Mouse (Mus musculus): ENCODE data around the gene Ugt1a6a.
"Not testable (repeated sequence)": the region's sequence is repeated elsewhere in the genome, so short reads cannot be mapped to it uniquely, and the experiment has no call there.

Gene Ugt1a6a

DNA sequence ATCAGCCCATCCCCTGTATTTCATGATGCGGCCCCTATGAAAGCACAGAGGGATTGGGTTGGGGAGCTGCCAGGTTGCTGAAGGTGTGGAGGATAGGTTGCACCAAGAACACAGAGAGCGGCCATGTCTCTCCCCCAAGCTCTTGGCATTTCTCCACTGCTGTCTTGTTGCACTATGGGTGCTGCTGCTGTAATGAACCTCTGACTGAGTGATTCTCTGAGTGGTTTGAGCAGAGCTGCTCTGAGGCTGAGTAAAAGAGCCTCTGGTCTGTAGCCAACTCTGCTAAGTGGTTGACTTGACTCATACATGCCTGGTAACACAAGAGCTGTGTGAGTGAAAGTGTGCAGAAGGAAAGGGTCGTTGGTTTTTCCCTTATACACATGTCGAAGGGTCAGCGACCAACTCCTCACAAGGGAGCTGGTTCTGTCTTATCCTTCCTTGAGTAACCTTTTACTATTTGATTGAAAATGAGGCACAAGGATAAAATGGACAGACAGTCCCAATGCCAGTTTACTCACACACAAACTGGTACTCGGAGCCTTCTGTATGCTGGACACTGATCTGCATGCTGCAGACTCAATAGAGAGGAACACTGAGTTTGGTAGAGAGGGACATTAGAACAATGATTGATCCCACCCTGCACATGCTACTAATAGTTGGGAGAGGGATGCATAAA, 758 bp downstream of the Ugt1a6a start:
- not testable (repeated sequence) for DNase-seq (ENCODE audit: low read depth, low spot score)

DNA sequence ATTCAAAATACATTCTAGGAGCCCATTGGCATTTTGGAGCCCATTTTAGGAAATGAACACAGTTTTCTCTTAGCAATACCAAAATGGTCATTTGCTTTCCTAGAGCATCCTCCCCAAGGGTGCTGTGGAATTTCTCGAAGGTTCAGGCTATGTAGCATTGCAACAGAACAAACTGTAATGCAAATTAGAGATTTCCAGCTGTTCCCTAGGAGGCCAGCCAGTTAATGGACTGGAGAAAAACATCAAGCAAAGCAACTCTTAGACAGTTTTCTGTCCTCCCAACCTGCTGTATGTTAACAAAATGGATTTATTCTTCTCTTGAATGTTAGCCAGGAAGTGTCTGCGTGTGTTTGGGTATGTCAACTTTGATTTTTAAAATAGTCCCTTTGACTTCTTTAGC, 2.0 kb downstream of the Ugt1a6a start:
- DNase-seq (ENCODE audit: low read depth, low spot score) = no peak

DNA sequence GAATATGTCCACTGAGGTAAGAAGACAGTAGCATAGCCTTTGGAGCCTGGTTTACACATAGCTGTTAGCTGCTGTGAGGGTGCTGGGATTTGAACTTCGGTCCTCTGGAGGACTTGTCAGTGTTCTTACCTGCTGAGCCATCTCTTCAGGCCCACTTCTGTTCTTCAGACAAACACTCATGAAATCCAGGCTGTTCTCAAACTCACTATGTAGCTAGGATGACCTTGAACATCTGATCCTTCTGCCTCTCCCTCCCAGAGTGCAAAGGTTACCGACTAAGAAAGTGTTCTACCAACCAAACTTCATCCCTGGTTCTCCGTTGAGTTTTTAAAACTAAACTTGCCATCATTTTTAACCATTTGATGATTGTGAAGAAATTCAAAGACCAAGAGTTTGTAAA, 2.7 kb downstream of the Ugt1a6a start:
- no peak for DNase-seq (ENCODE audit: low read depth, low spot score)

DNA sequence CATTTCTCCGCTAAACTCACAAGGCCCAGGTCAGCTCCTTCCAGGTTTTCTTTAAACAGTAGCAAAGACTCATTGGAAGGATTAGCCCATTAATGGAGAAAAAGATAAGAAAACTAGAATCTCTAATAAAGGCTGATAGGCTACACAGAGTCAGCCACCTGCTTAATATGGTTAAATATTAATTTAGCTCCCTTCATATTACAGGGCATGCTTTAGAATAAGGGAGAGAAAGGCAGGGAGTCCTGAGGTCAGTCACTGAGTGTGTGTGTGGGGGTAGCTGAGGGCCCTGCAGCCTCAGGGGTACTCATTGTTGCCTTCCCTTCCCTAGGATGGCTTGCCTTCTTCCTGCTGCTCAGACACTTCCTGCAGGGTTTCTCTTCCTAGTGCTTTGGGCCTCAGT, 3.5 kb downstream of the Ugt1a6a start:
- no peak for DNase-seq (ENCODE audit: low read depth, low spot score)

DNA sequence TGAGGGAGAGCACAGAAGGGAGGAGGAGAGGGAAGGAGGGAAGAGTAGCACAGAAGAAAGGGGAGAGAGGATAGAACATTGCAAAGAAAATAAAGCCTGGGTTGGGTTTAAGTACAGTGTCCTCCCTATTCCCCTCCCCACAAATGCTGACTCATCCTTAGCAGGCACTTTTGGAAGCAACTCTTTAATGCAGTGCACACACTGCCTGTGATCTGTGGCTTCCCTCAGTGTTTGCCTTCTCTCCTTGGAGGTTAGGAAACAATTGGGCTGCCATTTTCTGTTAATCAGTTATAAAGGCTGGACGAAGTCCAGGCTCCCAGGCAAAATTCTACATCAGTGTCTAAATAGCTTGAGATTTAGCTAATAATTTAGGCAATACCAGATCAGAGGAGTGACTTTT, 5.9 kb downstream of the Ugt1a6a start:
- not testable (repeated sequence) for DNase-seq (ENCODE audit: low read depth, low spot score)

DNA sequence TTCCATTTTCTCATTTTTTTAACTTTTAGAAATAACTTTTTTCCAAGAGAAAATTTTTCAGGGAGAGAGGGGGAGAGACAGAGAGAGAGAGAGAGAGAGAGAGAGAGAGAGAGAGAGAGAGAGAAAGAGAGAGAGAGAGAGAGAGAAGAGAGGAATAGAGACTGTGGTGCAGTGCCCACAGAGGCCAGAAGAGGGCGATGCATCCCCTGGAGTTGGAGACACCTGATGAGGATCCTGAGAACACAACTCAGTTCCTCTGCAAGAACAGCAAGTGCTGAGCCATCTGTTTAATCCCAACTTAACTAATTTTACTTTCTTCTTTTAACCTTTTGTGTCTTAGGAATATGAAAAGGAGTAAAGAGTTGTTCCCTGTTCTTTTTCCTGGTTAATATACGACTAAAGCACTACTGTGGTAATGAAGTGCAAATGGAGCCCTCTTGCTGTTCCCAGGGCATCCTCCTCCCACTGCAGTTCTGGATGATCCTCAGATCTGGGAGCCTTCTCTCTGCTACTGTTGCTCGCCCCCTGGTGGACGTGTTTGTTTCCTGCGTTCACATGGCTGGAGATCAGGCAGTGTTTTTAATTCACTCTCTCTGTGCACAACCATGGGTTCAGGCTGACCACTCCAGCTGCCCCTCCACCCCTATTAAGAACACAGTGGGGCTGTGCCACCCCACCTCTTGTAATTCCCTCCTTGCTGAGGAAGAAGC, 9.5 kb downstream of the Ugt1a6a start:
- peak; percentile 58 for DNase-seq (ENCODE audit: low read depth, low spot score)

DNA sequence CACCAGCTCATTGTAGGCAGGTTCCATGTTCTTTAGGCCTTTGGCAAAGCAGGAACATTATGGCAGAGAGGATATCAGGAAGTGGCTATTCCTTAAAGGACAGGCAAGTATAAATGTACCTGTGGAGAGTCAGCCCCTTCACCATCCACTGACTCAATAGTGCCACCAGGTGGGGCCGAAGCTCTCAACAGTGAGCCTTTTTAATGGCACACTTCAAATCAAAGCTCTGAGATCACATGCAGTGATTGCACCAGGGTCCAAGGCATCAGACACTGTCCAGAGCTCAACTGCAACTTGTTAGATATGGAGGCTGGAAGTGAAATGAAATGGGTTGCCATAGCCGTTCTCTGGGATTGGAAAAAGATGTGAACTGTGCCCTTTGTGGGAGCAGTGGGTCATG, 10.7 kb downstream of the Ugt1a6a start:
- DNase-seq (ENCODE audit: low read depth, low spot score) = not testable (repeated sequence)

DNA sequence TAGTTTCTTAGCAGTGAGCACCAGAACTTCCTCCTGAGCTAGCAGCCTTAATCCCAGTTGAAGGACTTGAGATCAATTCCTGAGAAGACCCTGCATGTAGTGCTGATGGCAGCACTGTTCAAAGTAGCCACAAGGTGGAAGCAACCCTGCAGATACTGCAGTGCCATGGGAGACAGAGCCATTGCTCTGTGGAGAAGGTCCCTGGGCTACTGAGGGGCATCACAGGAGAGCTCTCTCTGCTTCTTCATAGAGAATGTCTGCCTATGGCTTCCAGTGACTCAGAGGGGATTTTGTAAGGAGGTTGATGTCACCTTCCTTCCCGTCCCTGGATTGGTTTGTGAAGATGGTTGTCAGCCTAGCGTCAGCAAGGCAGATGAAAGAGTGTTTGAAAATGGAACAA, 15.5 kb downstream of the Ugt1a6a start:
- DNase-seq (ENCODE audit: low read depth, low spot score) = not testable (repeated sequence)

DNA sequence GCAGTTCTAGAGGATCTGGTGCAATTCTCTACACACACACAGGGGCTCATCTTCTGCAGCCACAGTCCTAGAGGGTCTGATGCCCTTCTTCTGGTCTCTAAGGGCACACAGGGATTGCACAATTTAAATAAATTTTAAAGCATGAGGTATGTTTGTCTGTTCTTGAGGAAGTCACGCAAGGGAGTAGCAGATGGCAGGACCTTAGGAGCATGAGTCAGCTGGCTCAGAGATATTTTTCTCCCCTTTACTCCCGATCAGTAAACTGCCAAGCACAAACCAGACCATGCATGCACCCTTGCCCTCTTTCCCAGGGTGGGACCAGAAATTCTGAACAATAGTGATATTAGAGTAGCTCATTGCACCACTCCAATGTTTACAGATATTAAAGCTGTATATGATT, 23.8 kb downstream of the Ugt1a6a start:
- DNase-seq (ENCODE audit: low read depth, low spot score) = peak; percentile 60

DNA sequence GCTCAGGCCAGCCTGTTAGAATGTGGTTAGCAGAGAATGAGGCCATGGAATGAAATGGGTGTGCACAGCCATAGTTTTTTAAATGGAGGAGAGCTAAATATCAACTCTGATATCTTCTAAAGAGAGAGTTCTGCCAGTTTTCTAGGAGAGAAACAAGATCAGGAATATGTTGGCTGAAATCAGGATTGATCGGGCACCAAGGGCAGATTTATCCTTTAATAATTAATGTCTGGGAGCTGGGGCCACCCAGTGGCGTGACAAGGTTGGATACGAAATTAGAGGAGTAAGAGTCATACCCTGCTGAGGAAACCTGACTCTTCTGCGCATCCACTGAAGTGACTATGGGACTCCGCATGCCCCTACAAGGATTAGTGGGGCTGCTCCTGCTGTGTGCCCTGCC, 31.1 kb downstream of the Ugt1a6a start, which contains the start of gene Ugt1a5:
Gene Ugt1a5 (plus strand): TSS at position 302 of the 400 bp plus-strand sequence.
- DNase-seq (ENCODE audit: low read depth, low spot score) = no peak

DNA sequence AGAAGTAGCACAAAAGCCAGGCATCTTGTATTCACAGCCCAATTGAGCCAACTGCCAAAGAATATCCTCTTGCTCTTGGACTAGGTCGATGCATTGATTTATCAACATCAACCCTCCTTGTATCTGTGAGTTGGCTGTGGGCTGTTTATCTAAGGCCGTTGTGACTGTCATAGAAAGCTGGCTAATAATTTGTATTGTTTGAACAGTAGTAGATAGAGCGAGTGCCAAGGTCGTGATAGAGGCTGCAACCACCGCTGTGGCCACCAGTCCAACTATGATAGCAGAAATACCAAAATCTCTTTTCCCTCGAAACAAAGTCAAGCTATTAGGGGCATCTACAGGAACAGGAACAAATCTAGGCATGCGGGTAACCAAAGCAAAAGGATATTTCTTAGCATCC, 37.6 kb downstream of the Ugt1a6a start:
- DNase-seq (ENCODE audit: low read depth, low spot score) = not testable (repeated sequence)

DNA sequence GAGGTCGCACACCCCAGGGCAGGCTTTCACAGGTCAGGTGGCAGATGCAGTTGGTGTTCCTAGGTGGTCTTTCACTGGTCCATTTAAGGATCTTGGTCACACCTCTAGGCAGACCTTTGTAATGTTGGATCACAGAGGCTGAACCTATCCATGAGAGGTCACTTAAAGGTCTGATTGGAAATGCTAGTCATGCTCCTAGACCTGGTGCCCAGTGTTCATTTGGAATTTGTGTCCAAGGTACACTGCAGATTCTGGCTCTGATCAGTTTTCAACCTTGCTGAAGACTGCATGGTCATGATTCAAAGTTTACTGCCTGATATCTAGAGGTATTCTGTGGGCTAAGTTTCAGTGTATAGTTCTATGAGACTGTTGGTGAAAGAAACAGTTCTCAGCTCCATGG, 45.0 kb downstream of the Ugt1a6a start:
- no peak for DNase-seq (ENCODE audit: low read depth, low spot score)

DNA sequence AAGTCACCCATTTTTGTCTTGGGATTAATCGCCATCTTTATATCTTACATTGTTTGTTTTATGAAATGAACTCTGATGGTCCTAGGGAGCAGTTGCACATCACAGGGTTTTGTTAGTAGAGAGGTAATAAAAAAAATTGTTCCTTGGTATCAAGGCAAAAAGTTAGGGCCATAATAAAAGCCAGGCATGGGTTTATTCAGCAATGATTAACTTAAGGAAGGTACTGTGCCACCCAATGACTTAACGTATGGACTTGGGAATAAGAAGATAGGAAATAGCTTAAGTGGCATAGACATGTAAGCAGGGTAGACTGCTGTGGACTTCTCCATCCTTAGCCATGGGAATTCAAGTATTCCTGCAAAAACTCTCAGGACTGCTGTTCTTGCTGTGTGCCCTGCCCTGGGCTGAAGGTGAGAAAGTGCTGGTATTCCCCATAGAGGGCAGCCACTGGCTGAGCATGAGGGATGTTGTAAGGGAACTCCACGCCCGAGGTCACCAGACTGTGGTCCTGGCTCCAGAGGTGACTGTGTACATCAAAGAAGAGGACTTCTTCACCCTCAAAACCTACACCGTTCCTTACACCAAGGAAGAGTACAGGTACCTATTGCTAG, 51.8 kb downstream of the Ugt1a6a start:
- no peak for DNase-seq (ENCODE audit: low read depth, low spot score)

DNA sequence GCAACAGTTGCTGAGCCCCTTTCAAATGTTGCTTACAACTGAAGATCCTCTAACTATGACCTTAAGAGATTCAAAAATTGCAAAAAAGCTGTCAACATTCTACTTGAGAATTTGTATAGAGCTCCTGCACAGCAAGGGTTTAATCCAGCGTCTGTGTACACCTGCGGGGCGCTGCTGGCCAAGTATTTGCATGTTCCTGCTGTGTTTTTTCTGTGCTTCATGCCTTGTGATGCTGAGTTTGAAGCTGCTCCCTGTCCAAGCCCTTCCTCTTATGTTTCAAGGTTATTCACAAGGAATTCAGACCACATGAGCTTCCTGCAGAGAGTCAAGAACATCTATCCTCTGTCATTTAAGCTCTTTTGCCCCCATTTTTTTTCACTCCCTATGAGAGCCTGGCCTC, 57.5 kb downstream of the Ugt1a6a start:
- no peak for DNase-seq (ENCODE audit: low read depth, low spot score)

DNA sequence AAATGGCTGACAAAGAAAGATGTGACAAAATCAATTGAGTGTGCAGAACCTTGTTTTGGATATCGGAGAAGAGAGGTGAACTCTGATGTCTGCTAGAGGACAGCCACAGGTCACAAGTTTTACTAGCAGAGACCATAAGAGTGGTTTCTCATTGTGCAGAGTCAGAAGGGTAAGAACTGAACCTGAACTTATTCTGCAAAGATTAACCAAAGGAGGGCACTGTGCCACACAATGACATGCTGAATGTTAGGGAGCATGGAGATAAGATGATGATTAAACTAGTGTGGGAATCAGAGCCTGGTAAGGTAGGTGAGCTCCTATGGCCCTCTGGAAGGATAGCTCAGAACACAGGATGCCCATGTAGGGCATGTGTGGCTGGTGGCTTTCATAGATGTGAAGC, 61.1 kb downstream of the Ugt1a6a start:
- no peak for DNase-seq (ENCODE audit: low read depth, low spot score)

DNA sequence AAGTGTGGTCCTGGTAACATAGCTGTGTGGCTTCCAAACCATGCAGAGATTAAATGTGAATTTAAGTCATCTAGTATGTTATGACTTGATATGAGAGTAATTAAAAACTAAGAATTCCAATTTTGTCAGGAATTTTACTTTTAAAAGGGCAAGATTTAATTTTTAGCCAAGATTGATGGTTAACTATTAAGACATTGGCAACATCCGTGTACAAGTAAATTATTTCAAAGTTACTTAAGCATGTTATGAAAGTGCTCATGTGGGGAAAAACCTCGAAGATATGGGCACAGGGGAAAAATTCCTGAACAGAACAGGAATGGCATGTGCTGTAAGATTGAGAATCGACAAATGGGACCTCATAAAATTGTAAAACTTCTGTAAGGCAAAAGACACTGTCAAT, 62.8 kb downstream of the Ugt1a6a start:
- no peak for DNase-seq (ENCODE audit: low read depth, low spot score)

DNA sequence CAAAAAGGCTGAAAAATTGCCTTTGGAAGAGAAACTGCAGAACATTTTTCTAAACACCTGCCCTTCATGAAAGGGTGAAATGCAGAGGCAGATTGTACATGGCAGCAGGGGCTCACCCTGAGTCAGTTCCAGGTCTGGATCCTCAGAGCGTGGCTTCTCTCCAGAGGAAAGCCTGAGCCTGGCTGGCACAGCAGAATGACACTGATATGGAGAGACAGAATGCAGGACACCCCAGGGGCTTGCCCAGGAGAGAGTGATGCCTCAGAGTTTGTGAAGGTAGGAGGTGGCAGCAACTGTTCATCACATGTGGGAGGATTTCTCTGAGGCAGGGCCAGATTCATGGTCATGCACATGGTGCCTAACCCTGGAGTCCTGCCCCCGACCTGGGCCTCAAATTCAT, 65.4 kb downstream of the Ugt1a6a start:
- peak; percentile 65 for DNase-seq (ENCODE audit: low read depth, low spot score)

DNA sequence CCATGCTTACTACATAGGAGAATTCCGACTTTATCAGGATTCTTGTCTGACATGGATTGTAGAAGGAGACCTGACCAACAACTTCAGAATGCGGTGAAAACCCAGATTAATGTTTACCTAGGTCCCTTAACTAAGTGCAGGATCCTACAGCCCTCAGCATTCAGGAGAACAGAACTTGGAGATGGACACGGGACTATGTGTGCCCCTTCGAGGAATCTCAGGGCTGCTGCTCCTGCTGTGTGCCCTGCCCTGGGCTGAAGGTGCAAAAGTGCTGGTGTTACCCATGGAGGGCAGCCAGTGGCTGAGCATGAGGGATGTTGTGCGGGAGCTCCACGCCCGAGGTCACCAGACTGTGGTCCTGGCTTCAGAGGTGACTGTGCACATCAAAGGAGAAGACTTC, 65.8 kb downstream of the Ugt1a6a start, which contains the start of gene Ugt1a2:
Gene Ugt1a2 (plus strand): TSS at position 146 of the 400 bp plus-strand sequence.
- DNase-seq (ENCODE audit: low read depth, low spot score) = no peak

DNA sequence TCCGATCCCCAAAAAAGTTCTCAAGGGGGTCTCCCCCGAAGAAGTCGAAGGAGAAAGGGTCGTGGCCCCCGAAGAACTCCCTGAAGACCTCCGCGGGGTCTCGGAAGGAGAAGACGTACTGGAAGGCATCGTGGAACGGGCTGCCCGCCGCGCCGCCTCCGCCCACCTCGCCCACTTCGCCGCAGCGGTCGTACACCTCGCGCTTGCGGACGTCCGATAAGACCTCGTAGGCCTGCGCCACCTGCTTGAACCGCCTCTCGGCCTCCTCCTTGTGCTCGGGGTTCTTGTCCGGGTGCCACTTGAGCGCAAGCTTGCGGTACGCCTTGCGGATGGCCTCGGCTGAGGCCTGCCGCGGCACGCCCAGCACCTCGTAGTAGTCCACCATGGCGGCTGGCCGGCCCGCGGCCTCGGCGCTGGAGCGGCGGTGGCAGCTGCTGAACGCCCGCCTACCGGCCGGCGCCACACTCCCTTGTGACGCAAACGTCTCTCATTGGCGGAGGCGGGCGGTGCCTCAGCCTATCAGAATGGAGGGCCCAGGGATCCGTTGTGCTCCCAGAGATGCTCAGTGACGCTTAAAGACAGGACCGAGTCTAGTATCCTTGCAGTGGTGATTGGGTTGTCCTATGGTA, 70.8 kb downstream of the Ugt1a6a start, which contains the start of gene Dnajb3:
Gene Dnajb3 (minus strand): TSS at position 489 of the 629 bp plus-strand sequence.
- peak; percentile 94 for DNase-seq (ENCODE audit: low read depth, low spot score)

DNA sequence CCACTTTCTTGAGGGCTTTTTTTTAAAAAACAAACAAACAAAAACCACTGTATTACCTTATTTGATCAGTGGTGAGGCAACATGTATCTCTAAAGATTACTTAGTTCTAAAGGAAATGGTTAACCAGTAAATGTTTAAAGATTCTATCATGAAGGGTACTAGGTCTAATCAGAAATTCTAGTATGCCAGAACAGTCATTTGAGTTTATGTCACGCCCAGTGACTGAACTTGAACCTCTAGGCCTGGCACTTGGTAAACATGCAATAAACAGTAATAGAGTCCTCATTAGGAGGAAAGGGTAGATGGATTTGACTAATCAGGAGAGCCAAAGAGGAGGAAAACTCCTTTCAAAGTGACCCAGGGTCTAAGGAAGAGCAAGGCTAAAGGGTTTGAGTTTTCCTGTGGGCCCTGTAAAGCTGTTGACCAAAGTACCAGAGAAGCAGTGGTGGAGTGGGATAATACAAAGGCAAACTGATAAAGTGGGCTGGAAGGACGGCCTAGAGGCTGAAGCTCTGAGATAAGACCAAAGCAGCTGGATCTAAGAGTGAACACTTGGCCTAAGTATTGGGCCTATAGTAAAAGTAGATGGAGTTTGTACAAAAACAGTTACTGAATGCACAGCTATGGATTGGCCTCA, 72.4 kb downstream of the Ugt1a6a start:
- DNase-seq (ENCODE audit: low read depth, low spot score) = no peak

DNA sequence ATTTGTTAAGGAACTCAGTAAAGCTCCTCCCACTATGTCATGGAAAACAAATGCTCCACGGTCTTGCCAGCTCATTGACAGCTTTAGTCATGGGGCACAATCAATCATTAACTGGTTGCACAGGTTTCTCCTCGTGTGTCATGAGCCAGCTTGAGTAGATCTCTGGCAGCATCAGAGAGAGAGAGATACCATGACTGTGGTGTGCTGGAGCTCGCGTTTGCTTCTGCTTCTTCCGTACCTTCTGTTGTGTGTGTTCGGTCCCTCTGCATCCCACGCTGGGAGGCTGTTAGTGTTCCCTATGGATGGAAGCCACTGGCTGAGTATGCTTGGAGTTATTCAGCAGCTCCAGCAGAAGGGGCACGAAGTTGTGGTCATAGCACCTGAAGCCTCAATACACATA, 77.2 kb downstream of the Ugt1a6a start, which contains the start of gene Ugt1a1:
Gene Ugt1a1 (plus strand): TSS at position 148 of the 400 bp plus-strand sequence.
- no peak for DNase-seq (ENCODE audit: low read depth, low spot score)
